Mouse (Mus musculus) olfactory bulb, adult 2 months (tissue): ENCODE data around the gene Ctnnbl1.

Experiments used
- CTCF ChIP-seq: fragments of 200-500 bp; IDR thresholded peaks from 2 replicates; pipeline ENCODE4 v1.5.1; 2012; ENCODE audit warnings: low read depth, mild to moderate bottlenecking, low read length, moderate library complexity; ENCODE audit not compliant: insufficient read depth
- POLR2A ChIP-seq: fragments of 200-500 bp; IDR thresholded peaks from 2 replicates; pipeline ENCODE4 v1.6.1; 2012; ENCODE audit warnings: mild to moderate bottlenecking, low read depth, low read length, moderate library complexity; ENCODE audit not compliant: insufficient read depth

DNA sequence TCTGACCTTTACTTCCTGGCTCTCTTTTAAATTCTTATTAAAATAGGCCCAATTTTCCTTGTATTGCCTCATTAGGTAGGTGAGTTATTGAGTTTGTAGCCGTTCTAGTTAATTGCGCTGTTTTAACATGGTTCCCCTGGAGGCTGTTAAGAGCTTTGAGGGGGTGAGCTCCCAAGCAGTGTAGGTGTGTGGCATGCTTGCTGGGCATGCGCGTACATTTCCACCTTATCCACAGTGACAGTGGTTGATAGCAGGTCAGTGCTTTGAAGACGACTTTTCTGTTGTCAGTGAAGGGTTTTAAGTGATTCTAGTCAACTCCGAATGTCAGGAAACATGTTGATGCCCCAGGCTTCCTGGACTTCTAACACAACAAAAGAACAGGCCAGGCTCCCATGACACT lies 103.9 kb downstream of the Ctnnbl1 start:
- no peak for TF ChIP-seq CTCF
- TF ChIP-seq POLR2A, result no peak
